Mouse (Mus musculus) T-helper 2 cell (primary cell): ENCODE measurements around the gene Ppp1cc.
"Not testable (repeated sequence)": the region's sequence is repeated elsewhere in the genome, so short reads cannot be mapped to it uniquely, and the experiment has no call there.

ENCODE experiments used
- in situ Hi-C: fragments of 300-600 bp; cut with MboI, MseI; formaldehyde crosslinking; loops from one replicate; pipeline ENCODE4 v1.15.1; 2025; ENCODE audit warnings: high pct_unique_total_duplicates

Gene Ppp1cc

GRCm38 (mm10) chr5:122164011-122164410 lies 5.9 kb downstream of the Ppp1cc start:
- in situ Hi-C loops, result no loop called here

GRCm38 (mm10) chr5:122165233-122165915 lies 7.3 kb downstream of the Ppp1cc start:
- in situ Hi-C loops, result no loop called here

- in situ Hi-C loops, result no loop called here
Measured at GRCm38 (mm10) chr5:122166636-122167161, 8.6 kb downstream of the Ppp1cc start.

- in situ Hi-C loops, result no loop called here
Measured at GRCm38 (mm10) chr5:122168344-122169069, 10.4 kb downstream of the Ppp1cc start.

- in situ Hi-C loops, result no loop called here
Measured at GRCm38 (mm10) chr5:122171058-122171457, 13.0 kb downstream of the Ppp1cc start.

- in situ Hi-C loops, result no loop called here
Measured at GRCm38 (mm10) chr5:122175402-122175801, 17.3 kb downstream of the Ppp1cc start.

- in situ Hi-C loops, result no loop called here
Measured at GRCm38 (mm10) chr5:122175961-122176360, 17.9 kb downstream of the Ppp1cc start.

- in situ Hi-C loops, result no loop called here
Measured at GRCm38 (mm10) chr5:122176398-122176797, 18.3 kb downstream of the Ppp1cc start.

- in situ Hi-C loops, result no loop called here
Measured at GRCm38 (mm10) chr5:122179665-122180064, 21.6 kb downstream of the Ppp1cc start.

- in situ Hi-C loops, result no loop called here
Measured at GRCm38 (mm10) chr5:122184283-122184806, 26.3 kb downstream of the Ppp1cc start.

GRCm38 (mm10) chr5:122184858-122185257 lies 26.8 kb downstream of the Ppp1cc start:
- in situ Hi-C loops, result not testable (repeated sequence)

- in situ Hi-C loops, result no loop called here
Measured at GRCm38 (mm10) chr5:122189115-122189514, 31.0 kb downstream of the Ppp1cc start.

GRCm38 (mm10) chr5:122190465-122190864 lies 32.4 kb downstream of the Ppp1cc start:
- in situ Hi-C loops, result no loop called here

GRCm38 (mm10) chr5:122191269-122192063 lies 33.4 kb downstream of the Ppp1cc start:
- in situ Hi-C loops, result no loop called here

- in situ Hi-C loops, result no loop called here
Measured at GRCm38 (mm10) chr5:122192347-122192746, 34.3 kb downstream of the Ppp1cc start.

- in situ Hi-C loops, result no loop called here
Measured at GRCm38 (mm10) chr5:122200872-122201271, 42.8 kb downstream of the Ppp1cc start.

GRCm38 (mm10) chr5:122201904-122202303 lies 43.8 kb downstream of the Ppp1cc start:
- in situ Hi-C loops, result no loop called here

- in situ Hi-C loops, result no loop called here
Measured at GRCm38 (mm10) chr5:122204180-122204579, 46.1 kb downstream of the Ppp1cc start.

GRCm38 (mm10) chr5:122206475-122206874 lies 48.4 kb downstream of the Ppp1cc start, which contains the start of gene Hvcn1:
Gene Hvcn1 (plus strand): TSS chr5:122206804.
- in situ Hi-C loops, result no loop called here

- in situ Hi-C loops, result no loop called here
Measured at GRCm38 (mm10) chr5:122208909-122209308, 50.8 kb downstream of the Ppp1cc start.

GRCm38 (mm10) chr5:122209591-122210368 lies 51.7 kb downstream of the Ppp1cc start:
- in situ Hi-C loops, result no loop called here
